Mouse (Mus musculus) kidney, adult 9 months (tissue): ENCODE data around the gene Mettl2.

ENCODE experiments used
- DNase-seq: peaks from one replicate; pipeline ENCODE4 v3.0.0; 2022

The Mettl2 gene

DNA sequence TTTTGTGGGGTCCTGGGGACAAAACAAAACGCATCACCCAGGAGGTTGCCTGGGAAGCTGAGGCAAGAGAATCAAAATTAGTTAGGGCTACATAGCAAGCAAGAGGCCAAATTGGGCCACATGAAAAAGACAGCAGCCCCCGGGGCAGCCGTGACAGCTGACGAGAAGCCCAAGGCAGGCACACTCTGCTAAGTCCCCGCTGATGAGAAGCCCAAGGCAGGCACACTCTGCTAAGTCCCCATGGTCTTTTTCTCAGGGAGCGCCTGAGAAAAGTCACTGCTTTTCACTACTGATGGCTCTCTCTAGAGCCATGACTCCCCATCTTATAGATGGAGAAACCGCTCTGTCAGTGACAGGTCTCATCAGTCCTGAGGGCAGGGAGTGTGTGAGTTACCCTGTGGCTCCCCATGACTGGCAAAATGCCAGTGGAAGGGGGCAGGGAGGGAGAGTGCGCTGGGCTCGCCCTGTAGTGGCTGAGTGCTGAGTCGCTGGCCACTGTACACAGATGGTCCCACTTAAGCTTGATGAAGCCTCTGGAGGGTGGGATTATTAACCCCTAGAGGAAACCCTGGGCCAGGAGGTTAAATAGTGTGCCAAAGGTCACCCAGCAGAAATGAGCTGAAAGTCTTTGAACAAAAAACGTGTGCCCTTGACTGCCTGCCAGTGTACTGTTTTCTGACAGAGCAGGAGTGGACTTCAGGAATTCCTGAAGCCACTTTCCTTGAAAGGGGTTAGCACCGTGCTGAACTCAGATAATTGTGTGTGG is 27.0 kb downstream of the Mettl2 start:
- peak; percentile 63 for DNase-seq

DNA sequence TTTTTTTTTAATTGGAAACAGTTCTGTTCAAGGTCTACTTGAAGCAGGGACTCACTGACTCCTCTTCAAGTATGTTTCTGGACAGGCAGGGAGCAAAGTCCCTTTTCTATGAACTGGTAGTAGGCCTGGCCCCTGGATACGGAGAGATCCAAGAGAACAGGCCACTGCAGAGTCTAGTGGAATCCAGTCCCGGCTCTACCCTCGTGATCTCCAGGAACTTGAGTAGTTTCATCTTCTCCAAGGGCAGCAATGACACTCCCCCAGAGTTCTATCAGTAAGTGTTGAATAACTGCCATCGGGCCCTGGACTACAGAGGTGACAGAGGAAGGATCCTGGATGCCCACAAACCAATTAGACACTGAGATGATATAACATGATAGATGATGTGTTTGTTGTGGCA is 29.7 kb downstream of the Mettl2 start:
- peak; percentile 79 for DNase-seq

- DNase-seq: no peak
Observed at GRCm38 (mm10) chr11:105156748-105157267, 30.6 kb downstream of the Mettl2 start.

DNA sequence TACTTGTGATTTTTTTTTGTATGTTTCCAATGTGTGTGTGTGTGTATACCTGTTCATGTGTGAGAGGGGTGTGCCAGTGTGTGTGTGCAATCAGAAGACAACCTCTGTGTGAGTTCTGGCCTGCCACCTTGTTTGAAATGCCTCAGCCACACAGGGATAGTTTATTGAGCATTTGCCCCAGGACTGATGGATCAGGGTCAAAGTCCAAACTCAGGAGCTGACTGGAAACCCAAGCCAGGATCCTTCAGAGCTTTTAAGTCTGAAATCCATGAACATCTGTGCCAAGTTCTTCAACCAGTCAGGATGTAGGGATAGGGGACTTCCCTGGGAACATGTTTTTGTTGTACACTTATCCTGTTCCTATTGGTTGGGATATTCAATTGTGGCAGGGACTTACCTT is 31.8 kb downstream of the Mettl2 start:
- peak; percentile 44 for DNase-seq

- DNase-seq: no peak
Observed at GRCm38 (mm10) chr11:105159673-105160360, 33.6 kb downstream of the Mettl2 start.

GRCm38 (mm10) chr11:105161411-105161810 is 35.2 kb downstream of the Mettl2 start:
- no peak for DNase-seq

DNA sequence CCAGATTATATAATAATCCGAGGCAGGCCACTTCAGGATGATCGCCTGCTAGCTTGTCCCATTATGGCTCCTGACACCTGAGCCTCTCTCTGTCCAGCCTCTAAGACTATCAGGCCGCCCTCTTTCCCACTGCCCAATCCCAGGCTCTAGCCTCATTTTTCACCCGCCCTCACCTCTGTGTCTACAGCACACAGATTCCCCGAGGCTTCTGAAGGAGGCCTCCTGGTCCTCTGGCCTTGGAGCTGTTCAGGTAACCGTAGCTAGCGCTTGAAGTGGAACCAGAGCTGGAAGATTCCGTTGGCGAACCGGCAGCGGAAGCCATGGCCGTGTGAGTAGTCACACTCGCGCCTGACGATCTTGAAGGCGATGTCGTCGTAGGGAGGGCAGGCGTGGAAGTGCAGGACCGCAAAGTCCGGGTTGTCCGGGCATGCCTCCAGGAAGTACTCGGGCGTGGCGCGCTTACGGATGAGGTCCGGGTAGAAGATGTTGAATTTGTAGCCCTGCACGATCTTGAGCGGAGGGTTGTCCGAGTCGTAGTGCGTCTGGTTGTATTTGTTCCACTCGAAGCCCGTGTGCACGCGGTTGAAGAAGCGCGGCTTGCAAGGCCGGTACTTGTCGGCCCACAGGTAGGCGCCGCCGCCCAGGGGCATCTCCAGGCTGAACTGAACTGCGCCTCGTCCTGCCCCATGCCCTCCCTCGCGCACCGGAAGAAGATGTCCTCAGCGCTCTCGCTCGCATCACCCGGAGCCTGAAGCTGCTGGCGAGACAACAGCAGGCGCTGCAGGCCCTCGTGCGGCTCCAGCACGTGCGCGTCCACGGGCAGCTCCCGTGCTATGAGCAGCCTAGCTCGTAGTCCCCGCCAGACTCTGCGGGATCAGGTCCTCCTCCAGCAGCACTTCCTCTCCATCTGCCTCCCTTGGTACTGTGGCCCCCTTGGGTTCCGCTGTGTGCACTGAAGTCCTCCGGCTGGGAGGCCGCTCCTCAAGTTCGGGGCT is 38.6 kb downstream of the Mettl2 start:
- no peak for DNase-seq

GRCm38 (mm10) chr11:105166780-105167179 is 40.6 kb downstream of the Mettl2 start:
- no peak for DNase-seq

DNA sequence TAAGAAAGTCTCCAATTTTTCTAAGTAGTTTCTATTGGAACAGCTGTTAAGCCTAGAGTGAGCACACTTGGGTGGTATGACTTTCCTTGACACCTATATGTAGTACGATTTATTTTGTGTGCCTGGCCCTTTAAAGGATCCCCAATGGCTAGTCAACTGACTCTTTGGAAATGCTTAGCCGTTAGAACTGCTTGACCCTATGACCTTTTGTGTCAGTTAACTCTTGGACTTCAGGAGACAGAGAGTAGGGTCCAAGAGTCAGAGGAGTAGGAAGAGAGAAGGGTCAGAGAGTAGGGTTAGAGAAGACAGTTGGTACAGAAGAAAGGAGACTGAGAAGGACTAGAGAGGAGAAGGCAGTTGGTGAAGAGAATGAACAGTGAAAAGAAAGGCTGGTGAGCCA is 52.3 kb downstream of the Mettl2 start, which contains the start of gene Tlk2:
TSS of gene Tlk2 (plus strand) at position 292 of the 400 bp plus-strand sequence.
- peak; percentile 73 for DNase-seq

GRCm38 (mm10) chr11:105179523-105179922 is 53.3 kb downstream of the Mettl2 start:
- DNase-seq: peak; percentile 26

GRCm38 (mm10) chr11:105180471-105181091 is 54.4 kb downstream of the Mettl2 start:
- DNase-seq: peak; percentile 49

DNA sequence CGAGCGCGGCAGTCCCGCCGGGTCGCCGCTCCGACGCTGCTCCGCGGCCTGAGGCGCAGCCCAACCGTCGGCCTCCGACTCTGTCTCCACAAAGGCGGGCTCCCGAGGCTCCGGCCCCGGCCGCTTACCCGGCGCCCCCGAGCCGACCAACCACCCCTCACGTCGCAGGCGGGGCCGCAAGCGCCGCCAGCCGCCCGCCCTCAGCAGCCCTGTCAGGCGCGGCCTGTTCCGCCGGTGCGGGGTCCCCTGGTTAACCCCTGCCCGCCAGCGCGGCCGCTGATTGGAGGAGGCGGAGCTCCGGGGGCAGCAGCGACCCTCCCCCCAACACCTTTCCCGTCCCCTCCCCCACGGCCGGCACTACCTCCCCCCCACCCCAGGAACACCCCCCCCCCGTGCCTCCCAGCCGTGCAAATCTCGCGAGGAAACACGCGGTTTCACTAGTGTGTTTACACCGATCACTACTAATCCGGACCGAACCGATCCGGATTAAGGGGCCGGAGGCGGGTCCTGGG is 55.0 kb downstream of the Mettl2 start:
- DNase-seq: peak; percentile 92

GRCm38 (mm10) chr11:105181689-105182460 is 55.6 kb downstream of the Mettl2 start:
- peak; percentile 38 for DNase-seq

DNA sequence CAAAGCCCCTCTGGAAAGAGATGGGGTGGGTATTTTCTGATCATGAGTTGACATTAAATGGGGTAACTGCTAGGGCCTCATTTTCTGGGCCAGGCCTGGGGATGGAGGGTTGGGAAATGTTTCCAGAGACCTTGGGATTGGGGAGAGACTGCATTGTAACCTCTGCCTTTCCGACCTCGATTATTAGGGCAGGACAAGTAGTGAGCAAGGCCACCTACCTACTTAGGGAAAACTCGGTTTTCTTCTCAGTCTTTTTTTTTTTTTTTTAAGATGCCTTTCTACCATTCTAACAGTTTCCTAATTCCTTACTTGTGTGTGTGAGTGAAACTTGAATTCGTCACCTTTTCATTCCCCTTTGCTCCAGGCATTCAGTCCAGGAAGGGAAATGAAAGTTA is 56.2 kb downstream of the Mettl2 start:
- peak; percentile 23 for DNase-seq

GRCm38 (mm10) chr11:105184678-105185077 is 58.5 kb downstream of the Mettl2 start:
- DNase-seq: no peak
